Mouse (Mus musculus) E14TG2a.4 (cell line): ENCODE results near the gene Plcl1.

Source experiments
- CTCF ChIP-seq: conservative IDR thresholded peaks from 2 replicates; pipeline ENCODE4 v1.5.1; 2014; ENCODE audit warnings: low read length
- NANOG ChIP-seq: IDR thresholded peaks from 2 replicates; pipeline ENCODE4 v1.6.1; 2014; ENCODE audit warnings: borderline replicate concordance, low read length, mixed read lengths
- POU5F1 ChIP-seq: IDR thresholded peaks from 2 replicates; pipeline ENCODE4 v1.6.1; 2014; ENCODE audit warnings: low read length, borderline replicate concordance

- TF ChIP-seq CTCF, result no peak
- TF ChIP-seq POU5F1, result no peak
- no peak for TF ChIP-seq NANOG
Measured at GRCm38 (mm10) chr1:55474976-55475375, 69.3 kb downstream of the Plcl1 start.
